Mouse (Mus musculus) lung, embryonic 16.5 days (tissue): Measurements from ENCODE around the gene Clec18a. TPM values are rescaled to one million over a fixed set of nuclear protein-coding genes. Genes with fewer than 3 reads are reported as not detected.
A peak's percentile ranks its signal among the peaks of the same experiment; 100 is the strongest.
"Not testable (repeated sequence)": the region's sequence is repeated elsewhere in the genome, so short reads cannot be mapped to it uniquely, and the experiment has no call there.

Source experiments
- ATAC-seq: fragments of 200-750 bp; cut with Nextera tagmentation; 2 replicates; pipeline ENCODE4 v1.8.0; 2017; ENCODE audit warnings: low read depth, mild to moderate bottlenecking, moderate library complexity
- H3K27ac ChIP-seq: fragments of 300-500 bp; sonication (generic); 2 replicates; pipeline ENCODE4 v1.5.1; 2014; ENCODE audit warnings: mild to moderate bottlenecking, control low read depth, low read length
- H3K27me3 ChIP-seq: fragments of 300-500 bp; sonication (generic); 2 replicates; pipeline ENCODE4 v1.6.1; 2014; ENCODE audit warnings: low read depth, low read length, mixed read lengths; ENCODE audit not compliant: control insufficient read depth, insufficient read depth
- H3K36me3 ChIP-seq: fragments of 300-500 bp; sonication (generic); 2 replicates; pipeline ENCODE4 v1.6.1; 2014; ENCODE audit warnings: low read length; ENCODE audit not compliant: control insufficient read depth, insufficient read depth
- H3K4me1 ChIP-seq: fragments of 300-500 bp; sonication (generic); replicated peaks from 2 replicates; pipeline ENCODE4 v1.6.1; 2014; ENCODE audit warnings: low read length, mixed read lengths; ENCODE audit not compliant: control insufficient read depth, insufficient read depth
- H3K4me2 ChIP-seq: fragments of 300-500 bp; sonication (generic); 2 replicates; pipeline ENCODE4 v1.6.1; 2014; ENCODE audit warnings: low read depth, low read length, control low read depth
- H3K4me3 ChIP-seq: fragments of 300-500 bp; sonication (generic); 2 replicates; pipeline ENCODE4 v1.5.1; 2014; ENCODE audit warnings: mild to moderate bottlenecking, low read length, control low read depth
- H3K9ac ChIP-seq: fragments of 300-500 bp; sonication (generic); 2 replicates; pipeline ENCODE4 v1.6.1; 2014; ENCODE audit warnings: low read length, control low read depth
- H3K9me3 ChIP-seq: fragments of 300-500 bp; sonication (generic); 2 replicates; pipeline ENCODE4 v1.6.1; 2016; ENCODE audit warnings: low read length; ENCODE audit not compliant: control insufficient read depth
- WGBS: fragments of 180-500 bp; shearing (Covaris S2); extraction: QIAGEN DNeasy Blood & Tissue Kit; methylation state at CpG from one replicate; pipeline ENCODE4 v1.1.7; 2014; 5-methylcytosine and 5-hydroxymethylcytosine counted together
- polyA plus RNA-seq: library from polyadenylated mRNA; unstranded; fragments of >200 nt; fragmentation: Nextera tagmentation; extraction: Ambion mirVana; gene quantifications from 2 replicates; pipeline ENCODE4 v1.2.1, GENCODE M21; 2015

The Clec18a gene
- polyA plus RNA-seq, 1 experiment from 2014 or later, result not detected

DNA sequence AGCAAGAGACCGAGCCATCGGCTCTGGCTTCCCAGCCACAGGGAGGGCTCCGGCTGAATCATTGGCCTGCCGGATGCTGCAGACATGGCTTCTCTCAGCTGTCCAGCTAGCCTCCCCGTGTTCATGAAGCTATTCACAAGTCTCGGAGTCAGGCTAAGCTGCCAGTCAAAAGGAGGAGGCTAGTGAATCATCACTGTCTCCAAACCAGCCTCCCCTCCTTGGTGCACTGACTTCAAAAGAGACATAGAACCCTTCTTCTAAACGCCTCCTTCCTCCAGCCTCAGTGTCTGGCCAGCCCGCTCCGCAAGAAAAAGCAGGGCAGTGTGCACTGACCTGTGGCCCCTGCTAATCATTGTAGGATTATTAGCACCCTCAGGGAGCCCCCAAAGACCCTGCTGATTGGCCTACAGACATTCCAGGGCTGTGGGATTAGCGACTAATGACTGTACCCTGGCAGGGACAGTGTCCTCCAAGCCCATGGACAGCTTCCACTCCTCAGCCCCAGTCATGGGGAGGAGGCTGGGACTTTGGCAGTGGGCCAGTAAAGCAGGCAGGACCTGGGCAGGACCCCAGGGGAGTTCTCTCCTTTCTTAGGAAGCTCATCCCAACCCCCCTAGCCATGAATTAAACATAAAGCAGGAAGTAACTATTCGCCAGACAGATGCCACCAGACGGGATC lies 10.5 kb downstream of the Clec18a start:
- Histone ChIP-seq H3K27me3 (no peaks in the 10 kb centered on the region), H3K36me3 (no peaks in the 10 kb centered on the region), H3K9me3 (no peaks in the 10 kb centered on the region), H3K4me3 (no peak overlapping the region), H3K4me1 (peaks cover 4% of the 10 kb centered on the region; the same call in 1 of the 2 replicates), H3K4me2 (no peak overlapping the region), H3K9ac (no peak overlapping the region), H3K27ac (no peak overlapping the region)
- ATAC-seq, result 0 out of 2 replicates have a peak, but pooled peaks have one; percentile 20
- 51% methylated on average over 12 of the region's 12 CpGs for WGBS

- Histone ChIP-seq H3K4me3 (no peak overlapping the region), H3K4me2 (no peak overlapping the region), H3K27me3 (no peaks in the 10 kb centered on the region), H3K27ac (no peak overlapping the region), H3K4me1 (peaks cover 4% of the 10 kb centered on the region; the same call in 1 of the 2 replicates), H3K9me3 (no peaks in the 10 kb centered on the region), H3K9ac (no peak overlapping the region), H3K36me3 (no peaks in the 10 kb centered on the region)
- 34% methylated on average over 6 of the region's 6 CpGs for WGBS
- no peak; the same call in 1 of the 2 replicates for ATAC-seq
Observed at GRCm38 (mm10) chr8:111079861-111080271, 12.4 kb downstream of the Clec18a start.

DNA sequence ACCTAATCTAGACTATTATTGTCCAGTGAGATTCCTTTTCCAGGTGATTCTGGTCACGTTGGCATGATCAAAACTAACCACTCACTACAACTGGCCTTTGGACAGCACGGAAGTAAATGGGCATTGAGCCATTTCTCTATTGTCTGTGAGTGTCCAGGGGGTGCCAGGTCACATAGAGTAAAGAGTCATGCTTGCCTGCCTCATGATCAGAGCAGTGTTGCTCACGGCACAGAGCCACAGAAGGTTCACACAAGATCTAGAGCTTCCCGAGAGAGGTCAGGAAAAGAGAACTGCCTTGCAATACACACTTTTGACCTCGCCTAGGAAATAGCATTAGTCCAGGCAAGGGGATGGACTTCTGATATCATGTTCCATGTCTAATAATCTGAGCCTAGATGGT lies 12.8 kb downstream of the Clec18a start:
- H3K27me3 ChIP-seq, result no peaks in the 10 kb centered on the region
- no peak overlapping the region for H3K4me2 ChIP-seq
- no peak for ATAC-seq
- no peaks in the 10 kb centered on the region for H3K9me3 ChIP-seq
- WGBS, result 60% methylated on average over 5 of the region's 5 CpGs
- no peaks in the 10 kb centered on the region for H3K36me3 ChIP-seq
- no peak overlapping the region for H3K27ac ChIP-seq
- H3K4me1 ChIP-seq, result peaks cover 4% of the 10 kb centered on the region; the same call in 1 of the 2 replicates
- no peak overlapping the region for H3K4me3 ChIP-seq
- no peak overlapping the region for H3K9ac ChIP-seq

- Histone ChIP-seq H3K4me1 (no peaks in the 10 kb centered on the region), H3K4me2 (no peak overlapping the region), H3K9ac (no peak overlapping the region), H3K36me3 (no peaks in the 10 kb centered on the region), H3K27me3 (no peaks in the 10 kb centered on the region), H3K27ac (no peak overlapping the region), H3K4me3 (no peak overlapping the region), H3K9me3 (no peaks in the 10 kb centered on the region)
- no peak for ATAC-seq
- 74% methylated on average over 3 of the region's 3 CpGs for WGBS
Observed at GRCm38 (mm10) chr8:111075926-111076325, 16.3 kb downstream of the Clec18a start.

GRCm38 (mm10) chr8:111068660-111069059 lies 23.6 kb downstream of the Clec18a start:
- H3K4me3 ChIP-seq, H3K36me3 ChIP-seq, H3K9ac ChIP-seq, H3K4me2 ChIP-seq, H3K27ac ChIP-seq, ATAC-seq, H3K4me1 ChIP-seq, H3K27me3 ChIP-seq, H3K9me3 ChIP-seq: not testable (repeated sequence)
- 84% methylated on average over 9 of the region's 9 CpGs for WGBS

- Histone ChIP-seq H3K36me3 (no peaks in the 10 kb centered on the region), H3K9me3 (no peaks in the 10 kb centered on the region), H3K27ac (no peak overlapping the region), H3K9ac (no peak overlapping the region), H3K4me3 (no peak overlapping the region), H3K4me1 (no peaks in the 10 kb centered on the region), H3K4me2 (no peak overlapping the region), H3K27me3 (no peaks in the 10 kb centered on the region; the same call in 1 of the 2 replicates)
- 30% methylated on average over 10 of the region's 10 CpGs for WGBS
- no peak for ATAC-seq
Observed at GRCm38 (mm10) chr8:111067439-111067838, 24.8 kb downstream of the Clec18a start.

GRCm38 (mm10) chr8:111066308-111066707 lies 25.9 kb downstream of the Clec18a start:
- H3K36me3 ChIP-seq, result no peaks in the 10 kb centered on the region
- no peak overlapping the region for H3K4me3 ChIP-seq
- H3K27ac ChIP-seq, result no peak overlapping the region
- no peak overlapping the region for H3K4me2 ChIP-seq
- H3K9ac ChIP-seq, result no peak overlapping the region
- no peaks in the 10 kb centered on the region for H3K9me3 ChIP-seq
- no peaks in the 10 kb centered on the region; the same call in 1 of the 2 replicates for H3K27me3 ChIP-seq
- H3K4me1 ChIP-seq, result peaks cover 1% of the 10 kb centered on the region; the same call in 1 of the 2 replicates
- WGBS, result 66% methylated on average over 4 of the region's 4 CpGs
- ATAC-seq, result no peak

GRCm38 (mm10) chr8:111062893-111063292 lies 29.3 kb downstream of the Clec18a start:
- H3K4me1 ChIP-seq, result peaks cover 7% of the 10 kb centered on the region
- H3K4me3 ChIP-seq, result peak overlapping the region; percentile 67; the same call in 1 of the 2 replicates

GRCm38 (mm10) chr8:111062072-111062757 lies 30.0 kb downstream of the Clec18a start:
- Histone ChIP-seq H3K36me3 (no peaks in the 10 kb centered on the region), H3K4me1 (peaks cover 14% of the 10 kb centered on the region), H3K4me2 (peak overlapping the region; percentile 64), H3K9ac (peak overlapping the region; percentile 62), H3K27ac (no peak overlapping the region), H3K9me3 (no peaks in the 10 kb centered on the region), H3K4me3 (peak overlapping the region; percentile 67), H3K27me3 (no peaks in the 10 kb centered on the region)
- WGBS, result under 1% methylated on average over 27 of the region's 27 CpGs
- ATAC-seq, result peak; percentile 88

More at GRCm38 (mm10) chr8:111062893-111063292, 29.3 kb downstream of the Clec18a start:
- Histone ChIP-seq H3K9ac (no peak overlapping the region; the same call in 1 of the 2 replicates), H3K36me3 (no peaks in the 10 kb centered on the region), H3K27me3 (no peaks in the 10 kb centered on the region), H3K4me2 (peak overlapping the region; percentile 64), H3K9me3 (no peaks in the 10 kb centered on the region), H3K27ac (no peak overlapping the region)
- no peak for ATAC-seq
- 55% methylated on average over 2 of the region's 2 CpGs for WGBS
